Mouse (Mus musculus) CD4-positive naive resting alpha-beta T cell, adult 76 days (primary cell): ENCODE data around the gene Stfa3. TPM values are rescaled to one million over a fixed set of nuclear protein-coding genes. Genes with fewer than 3 reads are reported as not detected.

Source experiments
- total RNA-seq: library from RNA; stranded (reverse); gene quantifications from one replicate; pipeline ENCODE4 v1.2.4, GENCODE M21; 2023

Gene Stfa3
- total RNA-seq: not detected

GRCm38 (mm10) chr16:36455342-36455802 is at the start of gene Stfa3:
Gene Stfa3, minus strand, starts transcription at chr16:36455392.

GRCm38 (mm10) chr16:36408357-36408756 is 46.8 kb downstream of the Stfa3 start, which contains the start of gene Stfa2:
Gene Stfa2, minus strand, starts transcription at chr16:36408457.

Other genes with a start within 250 kb of the Stfa3 start
- not detected for gene Gm5416, start 245.0 kb downstream of the Stfa3 start, total RNA-seq
- not detected for gene 2010005H15Rik, start 233.9 kb downstream of the Stfa3 start, total RNA-seq
- gene Stfa1, start 178.4 kb downstream of the Stfa3 start, total RNA-seq: not detected
- not detected for gene BC117090, start 121.1 kb downstream of the Stfa3 start, total RNA-seq
- gene BC100530, start 87.6 kb downstream of the Stfa3 start, total RNA-seq: not detected
- gene Stfa2, start 46.9 kb downstream of the Stfa3 start, total RNA-seq: not detected
- gene Casr, start 106.7 kb upstream of the Stfa3 start, total RNA-seq: not detected
- gene Cd86, start 210.7 kb upstream of the Stfa3 start, total RNA-seq: 27.8 TPM
- gene Ildr1, start 238.6 kb upstream of the Stfa3 start, total RNA-seq: 2.4 TPM